Mouse (Mus musculus) retina, postnatal 7 days (tissue): ENCODE data around the gene Myd88.

ENCODE experiments used
- DNase-seq: peaks from one replicate; pipeline ENCODE4 v3.0.0-alpha.2; 2012; ENCODE audit warnings: low read depth, low spot score

Gene Myd88

GRCm38 (mm10) chr9:119340212-119340580 is 1.0 kb downstream of the Myd88 start:
- DNase-seq: no peak

- no peak for DNase-seq
Observed at GRCm38 (mm10) chr9:119339558-119340211, 1.5 kb downstream of the Myd88 start, which contains the start of gene Acaa1a. Gene Acaa1a (plus strand): TSS chr9:119339676.

- no peak for DNase-seq
Observed at GRCm38 (mm10) chr9:119339106-119339505, 2.1 kb downstream of the Myd88 start.

- no peak for DNase-seq
Observed at GRCm38 (mm10) chr9:119338350-119338749, 2.9 kb downstream of the Myd88 start.

GRCm38 (mm10) chr9:119337842-119338241 is 3.4 kb downstream of the Myd88 start:
- DNase-seq: no peak

- DNase-seq: no peak
Observed at GRCm38 (mm10) chr9:119335571-119335970, 5.6 kb downstream of the Myd88 start.

GRCm38 (mm10) chr9:119334834-119335233 is 6.4 kb downstream of the Myd88 start:
- no peak for DNase-seq

- DNase-seq: no peak
Observed at GRCm38 (mm10) chr9:119334324-119334723, 6.9 kb downstream of the Myd88 start.

GRCm38 (mm10) chr9:119330186-119330963 is 10.8 kb downstream of the Myd88 start:
- DNase-seq: no peak

GRCm38 (mm10) chr9:119328488-119328887 is 12.7 kb downstream of the Myd88 start:
- no peak for DNase-seq

- no peak for DNase-seq
Observed at GRCm38 (mm10) chr9:119324130-119324529, 17.1 kb downstream of the Myd88 start.

- DNase-seq: no peak
Observed at GRCm38 (mm10) chr9:119323260-119323645, 18.0 kb downstream of the Myd88 start.

- DNase-seq: peak; percentile 99
Observed at GRCm38 (mm10) chr9:119322289-119323259, 18.6 kb downstream of the Myd88 start, which contains the start of gene Oxsr1. Gene Oxsr1 (minus strand): TSS chr9:119322427.

GRCm38 (mm10) chr9:119321392-119322229 is 19.6 kb downstream of the Myd88 start:
- no peak for DNase-seq

GRCm38 (mm10) chr9:119320946-119321345 is 20.3 kb downstream of the Myd88 start:
- no peak for DNase-seq

GRCm38 (mm10) chr9:119320446-119320845 is 20.8 kb downstream of the Myd88 start:
- DNase-seq: no peak

- no peak for DNase-seq
Observed at GRCm38 (mm10) chr9:119318891-119319290, 22.3 kb downstream of the Myd88 start.

- no peak for DNase-seq
Observed at GRCm38 (mm10) chr9:119313096-119313495, 28.1 kb downstream of the Myd88 start.

GRCm38 (mm10) chr9:119309067-119309466 is 32.1 kb downstream of the Myd88 start:
- DNase-seq: no peak

GRCm38 (mm10) chr9:119305863-119306262 is 35.3 kb downstream of the Myd88 start:
- DNase-seq: no peak

- no peak for DNase-seq
Observed at GRCm38 (mm10) chr9:119298563-119298962, 42.6 kb downstream of the Myd88 start.
